Mouse (Mus musculus) MEL (cell line): ENCODE results near the gene Eif4b.

Experiments used
- CTCF ChIP-seq, 3 experiments: IDR thresholded peaks in 2 of 3; conservative IDR thresholded peaks in 1 of 3; 2 replicates each; pipeline ENCODE4 v1.5.1; 2011 to 2012; ENCODE audit warnings: low read length in 3 of 3, low read depth in 2 of 3, mild to moderate bottlenecking in 2 of 3, improper control_type of control experiment in 1 of 3, inconsistent platforms in 1 of 3, mixed read lengths in 1 of 3, moderate library complexity in 1 of 3; ENCODE audit not compliant: control insufficient read depth in 1 of 3, insufficient read depth in 1 of 3, poor library complexity in 1 of 3, severe bottlenecking in 1 of 3
- EP300 ChIP-seq, 2 experiments: IDR thresholded peaks; 2 replicates each; pipeline ENCODE4 v1.6.1; 2011; ENCODE audit warnings: improper control_type of control experiment in 2 of 2, low read length in 2 of 2, low read depth in 1 of 2, mild to moderate bottlenecking in 1 of 2
- HCFC1 ChIP-seq: IDR thresholded peaks from 2 replicates; pipeline ENCODE4 v1.6.1; 2012; ENCODE audit warnings: low read depth, mild to moderate bottlenecking, inconsistent platforms, low read length, improper control_type of control experiment, moderate library complexity
- MAFK ChIP-seq: IDR thresholded peaks from 2 replicates; pipeline ENCODE4 v1.6.1; 2011; ENCODE audit warnings: low read depth, mild to moderate bottlenecking, low read length, improper control_type of control experiment, borderline replicate concordance
- MYC ChIP-seq: IDR thresholded peaks from 2 replicates; pipeline ENCODE4 v1.6.1; 2011; ENCODE audit warnings: low read depth, mild to moderate bottlenecking, low read length, improper control_type of control experiment, moderate library complexity
- POLR2A ChIP-seq, 2 experiments: IDR thresholded peaks; 2 replicates each; pipeline ENCODE4 v1.6.1; 2011 to 2012; ENCODE audit warnings: low read length in 2 of 2, mild to moderate bottlenecking in 2 of 2, control low read depth in 1 of 2, improper control_type of control experiment in 1 of 2, low read depth in 1 of 2, moderate library complexity in 1 of 2; ENCODE audit not compliant: control insufficient read depth in 1 of 2, insufficient read depth in 1 of 2, poor library complexity in 1 of 2
- SMC3 ChIP-seq: IDR thresholded peaks from 2 replicates; pipeline ENCODE4 v1.6.1; 2011; ENCODE audit warnings: low read depth, low read length, improper control_type of control experiment
- TBP ChIP-seq: IDR thresholded peaks from 2 replicates; pipeline ENCODE4 v1.8.0; 2011; ENCODE audit warnings: low read depth, low read length, improper control_type of control experiment
- UBTF ChIP-seq: IDR thresholded peaks from 2 replicates; pipeline ENCODE4 v1.6.1; 2012; ENCODE audit warnings: low read depth, mild to moderate bottlenecking, inconsistent platforms, low read length, improper control_type of control experiment, moderate library complexity, borderline replicate concordance; ENCODE audit not compliant: insufficient read depth
- ZNF384 ChIP-seq: IDR thresholded peaks from 2 replicates; pipeline ENCODE4 v1.6.1; 2012; ENCODE audit warnings: low read depth, mild to moderate bottlenecking, inconsistent platforms, low read length, improper control_type of control experiment

DNA sequence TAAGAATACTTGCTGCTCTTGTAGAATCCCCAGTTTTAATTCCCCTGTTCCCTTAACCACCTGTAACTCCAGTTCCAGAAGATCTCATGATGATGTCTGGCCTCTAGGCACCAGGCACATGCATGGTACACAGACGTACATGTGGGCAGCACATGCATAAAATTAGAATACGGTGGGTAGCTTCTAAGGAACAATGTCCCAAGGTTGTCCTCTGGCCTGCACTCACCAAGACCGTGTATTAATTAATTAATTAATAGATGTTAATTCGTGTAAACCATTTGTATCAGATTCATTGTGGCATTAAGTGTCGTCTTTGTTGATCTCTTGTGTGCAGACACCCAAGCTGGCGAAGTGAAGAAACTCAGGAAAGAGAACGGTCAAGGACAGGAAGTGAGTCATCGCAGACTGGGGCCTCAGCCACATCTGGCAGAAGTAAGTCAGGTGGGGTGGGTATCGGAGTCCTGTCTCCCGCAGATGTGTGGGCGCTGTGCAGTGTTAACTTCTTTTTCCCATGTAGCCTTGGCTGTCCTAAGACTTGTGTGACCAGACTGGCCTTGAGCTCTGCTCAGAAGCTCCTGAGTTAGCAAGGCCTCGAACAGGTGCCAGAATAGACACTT, 17.6 kb downstream of the Eif4b start:
- TF ChIP-seq ZNF384 (no peak), MAFK (no peak), CTCF (IDR thresholded peaks at IDR 0.05 in 2 of 3, conservative IDR thresholded peaks at IDR 0.05 in 1 of 3; ENCODE audit: control insufficient read depth in 1 of 3, insufficient read depth in 1 of 3, low read depth in 2 of 3, low read length in 3 of 3, poor library complexity in 1 of 3, severe bottlenecking in 1 of 3) (no peak), TBP (no peak), UBTF (no peak), POLR2A (IDR thresholded peaks at IDR 0.05; ENCODE audit: control insufficient read depth in 1 of 2, insufficient read depth in 1 of 2, low read depth in 1 of 2, low read length in 2 of 2, poor library complexity in 1 of 2) (no peak; a peak in 1 of 4 replicates), HCFC1 (no peak), MYC (no peak), SMC3 (no peak), EP300 (IDR thresholded peaks at IDR 0.05; ENCODE audit: low read depth in 1 of 2, low read length in 2 of 2) (no peak)
